Mouse (Mus musculus): Measurements from ENCODE around the gene Bmp2. TPM values are rescaled to one million over a fixed set of nuclear protein-coding genes. Genes with fewer than 3 reads are reported as not detected.

The Bmp2 gene
- polyA plus RNA-seq, 1 experiment: 1.3 TPM

DNA sequence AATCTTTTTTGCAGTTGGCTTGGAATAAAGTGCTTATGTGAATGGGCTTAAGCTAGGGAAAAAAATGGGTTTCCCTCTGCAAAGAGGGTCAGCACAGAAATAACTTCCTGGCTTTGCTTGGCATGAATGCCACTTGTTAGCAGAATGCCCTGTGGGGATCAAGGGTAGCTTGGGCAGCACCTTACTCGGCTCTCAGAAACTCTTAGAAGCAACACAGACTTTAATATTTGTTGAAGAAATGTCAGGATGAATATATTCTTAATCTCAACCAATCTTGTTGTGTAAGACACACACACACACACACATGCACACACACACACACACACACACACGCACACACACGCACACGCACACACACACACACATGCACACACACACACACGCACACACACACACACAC is 13.5 kb downstream of the Bmp2 start:
- H3K27me3 ChIP-seq (replicated peaks; ENCODE audit: control insufficient read depth, insufficient read depth, low read length): no peaks in the 10 kb centered on the region
- DNase-seq: no peak
- H3K4me1 ChIP-seq (ENCODE audit: control insufficient read depth, insufficient read depth, low read length): no peaks in the 10 kb centered on the region
- TF ChIP-seq CTCF (conservative IDR thresholded peaks at IDR 0.05; ENCODE audit: insufficient read depth, insufficient read length, low read depth, low read length) (no peak), POLR2A (IDR thresholded peaks at IDR 0.05; ENCODE audit: low read depth, low read length) (no peak)
- 82% methylated on average over 5 of the region's 5 CpGs for WGBS
- no peak overlapping the region for H3K4me3 ChIP-seq (ENCODE audit: insufficient read depth, low read depth, low read length)
- no peaks in the 10 kb centered on the region for H3K36me3 ChIP-seq (ENCODE audit: control insufficient read depth, insufficient read depth, low read length)
- no peak overlapping the region for H3K27ac ChIP-seq (ENCODE audit: insufficient read depth, low read depth, low read length)

DNA sequence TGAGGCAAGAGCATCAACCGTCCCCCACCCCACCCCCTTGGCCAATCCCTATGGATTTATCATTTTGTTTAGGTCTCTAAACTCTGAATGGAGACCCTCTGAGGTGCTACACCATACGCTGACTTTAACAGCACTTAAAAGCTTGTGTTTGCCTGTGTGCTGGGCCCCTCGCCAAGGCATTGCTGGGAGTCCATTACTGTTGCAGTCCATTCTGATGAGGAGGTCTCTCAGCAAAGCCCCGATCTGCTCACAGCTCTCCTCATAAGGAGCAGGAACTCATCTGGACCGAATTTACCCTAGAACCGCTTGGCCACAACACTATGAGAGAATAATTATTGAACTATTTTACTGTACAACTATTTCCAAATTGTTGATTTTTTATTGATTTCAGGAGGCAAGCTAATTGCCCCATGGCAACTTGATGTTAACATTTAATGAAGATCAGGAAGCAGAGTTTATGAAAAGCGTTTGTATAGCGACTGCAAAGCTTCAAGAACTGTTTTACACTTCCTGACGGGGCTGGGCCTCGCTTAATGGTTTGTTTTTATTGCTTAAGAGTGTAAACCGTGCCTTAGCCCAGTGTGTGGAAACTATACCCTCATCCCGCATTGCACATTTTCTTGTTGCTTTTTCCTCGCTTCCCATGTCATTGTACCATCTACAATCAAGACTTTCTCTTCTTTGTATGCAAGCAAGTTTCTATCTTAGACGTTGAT is 14.2 kb downstream of the Bmp2 start:
- Histone ChIP-seq H3K27me3 (replicated peaks; ENCODE audit: control insufficient read depth, insufficient read depth, low read length) (no peaks in the 10 kb centered on the region), H3K27ac (ENCODE audit: insufficient read depth, low read depth, low read length) (no peak overlapping the region), H3K36me3 (ENCODE audit: control insufficient read depth, insufficient read depth, low read length) (no peaks in the 10 kb centered on the region), H3K4me3 (ENCODE audit: insufficient read depth, low read depth, low read length) (no peak overlapping the region), H3K4me1 (ENCODE audit: control insufficient read depth, insufficient read depth, low read length) (no peaks in the 10 kb centered on the region)
- WGBS: 56% methylated on average over 14 of the region's 14 CpGs
- TF ChIP-seq CTCF (conservative IDR thresholded peaks at IDR 0.05; ENCODE audit: insufficient read depth, insufficient read length, low read depth, low read length) (no peak), POLR2A (IDR thresholded peaks at IDR 0.05; ENCODE audit: low read depth, low read length) (no peak)
- no peak for DNase-seq

DNA sequence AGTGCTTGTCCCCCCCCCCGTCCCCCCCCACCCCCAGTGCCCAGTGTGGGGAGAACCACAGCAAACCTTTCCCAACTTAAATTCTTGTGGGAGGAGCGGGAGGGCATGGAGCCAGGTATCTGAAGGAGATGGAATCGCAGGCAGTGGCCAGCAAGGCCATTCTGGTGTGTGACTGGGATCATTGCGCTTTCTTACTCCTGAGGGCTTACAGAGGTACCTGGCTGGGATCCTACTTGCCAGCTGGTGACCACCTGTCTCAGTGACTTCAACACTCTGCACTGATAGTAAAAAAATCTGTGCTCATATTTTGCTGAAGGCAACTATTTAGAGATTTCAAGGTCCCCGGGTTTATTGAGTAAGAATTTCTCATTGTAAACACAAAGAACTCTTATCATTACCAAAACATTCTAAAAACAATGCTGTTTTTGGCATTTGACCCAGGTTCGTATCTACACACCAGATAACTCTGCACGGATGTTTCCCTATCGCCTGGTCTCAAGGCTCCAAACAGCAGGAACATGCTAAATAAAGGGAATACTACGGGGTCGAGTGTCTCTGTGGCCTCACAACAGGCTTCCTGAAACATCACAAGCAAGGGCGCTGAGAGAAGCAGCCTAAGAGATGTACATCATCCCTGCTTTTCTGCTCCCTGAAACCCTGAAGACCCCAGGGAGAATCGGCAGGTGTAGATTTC is 39.8 kb downstream of the Bmp2 start:
- no peak overlapping the region for H3K4me3 ChIP-seq (ENCODE audit: insufficient read depth, low read depth, low read length)
- no peaks in the 10 kb centered on the region for H3K27me3 ChIP-seq (replicated peaks; ENCODE audit: control insufficient read depth, insufficient read depth, low read length)
- no peak for TF ChIP-seq POLR2A (IDR thresholded peaks at IDR 0.05; ENCODE audit: low read depth, low read length)
- no peak for TF ChIP-seq CTCF (conservative IDR thresholded peaks at IDR 0.05; ENCODE audit: insufficient read depth, insufficient read length, low read depth, low read length)
- WGBS: 69% methylated on average over 12 of the region's 12 CpGs
- DNase-seq: no peak
- no peaks in the 10 kb centered on the region for H3K36me3 ChIP-seq (ENCODE audit: control insufficient read depth, insufficient read depth, low read length)
- H3K27ac ChIP-seq (ENCODE audit: insufficient read depth, low read depth, low read length): no peak overlapping the region
- no peaks in the 10 kb centered on the region for H3K4me1 ChIP-seq (ENCODE audit: control insufficient read depth, insufficient read depth, low read length)
